Mouse (Mus musculus) gastrocnemius, postnatal 10 days (tissue): ENCODE results near the gene Zfp800. TPM values are rescaled to one million over a fixed set of nuclear protein-coding genes. Genes with fewer than 3 reads are reported as not detected.

Experiments used
- DNase-seq: peaks from one replicate; pipeline ENCODE4 v3.0.0; 2021; ENCODE audit warnings: mixed read lengths
- total RNA-seq, 2 experiments: library from RNA; stranded (reverse); gene quantifications; 2 replicates each; pipeline ENCODE4 v1.2.3; 2021

Zfp800 gene
- total RNA-seq, 2 experiments from 2014 or later: 7.9 to 12.4 TPM

DNA sequence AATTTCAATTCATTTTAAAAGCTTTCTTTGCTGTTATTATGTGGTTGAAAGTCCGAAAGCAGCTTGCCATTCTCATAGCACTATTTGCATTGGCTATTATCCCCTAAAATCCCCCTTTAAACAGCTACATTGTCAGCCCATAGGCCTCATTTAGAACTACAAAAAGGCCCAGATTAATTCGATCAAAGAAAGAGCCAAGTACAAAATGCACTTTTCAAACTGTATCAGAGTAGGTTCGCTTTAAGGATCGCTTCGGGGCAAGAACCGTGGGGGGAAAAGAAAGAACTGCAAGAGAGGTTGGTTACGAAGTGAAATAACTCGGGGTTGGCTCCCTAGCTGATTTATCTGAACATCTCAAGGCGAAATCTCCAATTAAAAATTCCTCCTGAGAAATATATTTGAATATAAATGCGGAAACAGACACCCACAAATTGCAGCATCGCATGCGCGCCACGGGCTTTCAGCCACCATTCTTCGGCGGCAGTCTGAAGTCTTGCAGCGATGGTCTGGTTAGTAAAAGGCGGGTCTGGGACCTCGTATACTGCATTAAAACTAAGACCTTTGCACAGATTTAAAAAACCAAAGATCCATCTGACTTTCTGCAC, 850 bp downstream of the Zfp800 start:
- DNase-seq: no peak

DNA sequence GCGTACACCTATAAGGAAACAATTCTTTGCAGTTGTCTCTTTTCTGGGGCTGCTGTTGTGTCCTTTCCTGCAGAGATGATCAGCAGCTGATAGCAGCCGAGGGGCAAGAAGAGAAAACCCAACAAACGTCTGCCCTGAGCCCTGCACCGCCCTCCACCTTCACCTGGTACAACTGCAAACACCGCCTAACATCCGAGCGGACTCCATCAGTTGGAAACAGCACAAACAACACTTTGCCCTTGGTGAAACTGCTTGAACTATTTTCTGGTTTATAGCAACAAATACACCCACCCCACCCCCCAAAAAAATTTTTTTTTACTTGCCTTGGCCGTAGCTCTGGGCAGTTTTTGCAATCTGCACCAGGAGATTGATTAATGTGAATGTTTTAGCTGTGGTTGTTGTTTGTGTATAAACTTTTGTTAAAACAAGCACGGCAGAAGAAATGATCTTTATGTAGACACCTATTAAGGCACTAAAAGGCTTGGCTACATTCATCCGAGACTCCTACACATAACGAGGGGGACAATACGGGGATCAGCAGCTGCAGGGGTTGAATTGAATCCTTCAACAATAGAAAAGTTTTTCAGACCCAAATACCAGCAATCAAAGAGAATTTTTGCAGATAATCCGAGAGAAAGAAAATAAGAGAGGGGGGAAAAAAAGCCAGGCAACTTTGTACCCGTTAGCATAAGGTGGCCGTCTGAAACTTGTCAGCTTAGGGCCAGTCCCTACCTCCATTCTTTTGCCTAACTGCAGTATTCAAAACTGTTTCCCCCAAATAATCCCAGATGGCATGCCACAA, 1.6 kb downstream of the Zfp800 start:
- no peak for DNase-seq

DNA sequence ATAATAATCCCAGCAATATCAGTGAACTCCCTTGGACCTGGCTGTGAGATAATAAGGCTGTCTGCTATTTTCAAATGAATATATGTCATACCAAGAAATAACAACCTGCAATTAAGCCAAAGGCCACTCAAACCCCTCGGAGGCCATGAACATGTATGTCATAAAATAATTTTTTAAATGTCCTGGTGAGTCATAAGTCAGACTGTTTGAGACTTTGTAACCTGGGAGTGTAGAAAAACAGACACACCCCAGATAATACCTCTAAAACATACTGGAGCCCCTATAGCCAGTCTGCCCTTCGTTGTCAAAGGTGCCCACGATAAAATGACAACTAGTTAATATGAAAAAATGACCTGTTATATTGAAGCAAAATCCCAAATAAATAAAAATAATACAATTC, 8.8 kb downstream of the Zfp800 start:
- no peak for DNase-seq

DNA sequence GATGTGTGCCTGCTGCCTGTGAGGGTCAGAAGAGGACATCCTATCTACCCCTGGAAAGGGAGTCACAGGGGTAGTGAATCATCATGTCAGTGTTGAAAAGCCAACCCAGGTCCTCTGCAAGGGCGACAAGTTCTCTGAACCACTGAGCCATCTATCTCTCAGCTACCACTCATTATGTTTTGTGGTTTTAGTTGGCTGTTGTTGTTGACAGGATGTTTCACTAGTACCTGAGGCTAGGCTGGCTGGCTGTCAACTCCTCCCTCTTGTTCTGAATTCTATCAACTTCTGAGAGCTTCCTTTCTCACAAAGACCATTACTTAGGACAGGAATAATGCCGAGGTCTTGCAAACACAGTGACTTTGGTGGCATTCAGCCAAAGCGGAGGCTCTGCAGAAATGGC, 12.6 kb downstream of the Zfp800 start:
- no peak for DNase-seq

DNA sequence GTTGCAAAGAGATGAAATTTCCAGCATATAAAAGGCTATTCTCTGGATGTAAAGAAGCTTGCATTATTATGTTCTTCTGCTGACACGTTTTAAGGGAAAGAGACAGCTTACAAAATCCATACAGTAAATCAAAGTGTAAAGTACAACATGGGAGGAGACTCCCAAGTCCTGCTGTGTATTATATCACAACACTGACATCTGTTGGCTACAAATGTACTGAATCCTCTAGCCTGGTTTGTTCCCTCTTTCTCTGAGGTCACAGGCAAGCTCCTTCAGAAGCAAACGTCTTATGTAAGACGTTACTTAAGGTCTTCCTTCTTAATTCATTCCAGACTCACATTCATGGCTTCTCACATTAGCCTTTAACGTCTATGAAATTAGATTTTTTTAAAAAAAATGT, 15.8 kb downstream of the Zfp800 start:
- no peak for DNase-seq

DNA sequence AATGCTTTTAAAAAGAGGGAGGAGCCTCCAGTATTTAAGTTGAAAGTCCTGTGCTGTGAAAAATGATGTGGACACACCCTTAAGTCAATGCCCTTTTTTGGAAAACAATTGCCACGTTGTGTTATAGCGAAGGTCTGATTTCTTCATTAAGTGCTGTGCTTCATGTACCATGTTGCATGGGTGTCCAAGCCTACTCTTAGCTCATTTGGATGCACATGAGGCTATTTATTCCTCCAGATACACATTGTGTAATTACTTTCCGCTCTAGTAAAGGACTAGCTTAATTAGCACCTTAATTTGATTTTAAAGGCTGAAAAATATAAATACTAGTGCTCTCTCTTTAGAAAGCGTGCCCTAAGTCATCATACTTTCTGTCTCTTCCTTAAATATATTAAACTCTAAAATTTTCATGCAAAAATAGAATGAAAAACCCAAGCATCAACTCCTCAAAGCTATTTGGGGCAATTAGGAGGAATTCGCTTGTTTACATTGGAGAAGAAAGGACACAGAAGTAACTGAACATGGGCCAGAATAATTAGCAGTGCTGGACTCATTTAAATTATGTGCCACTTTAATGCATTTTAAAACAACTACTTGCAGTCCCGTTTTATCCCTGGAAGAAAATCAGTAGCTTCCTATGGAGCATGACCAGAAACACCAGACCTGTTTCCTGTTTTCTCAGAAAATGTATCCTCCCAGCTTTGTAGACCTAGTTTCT, 27.7 kb downstream of the Zfp800 start:
- no peak for DNase-seq

DNA sequence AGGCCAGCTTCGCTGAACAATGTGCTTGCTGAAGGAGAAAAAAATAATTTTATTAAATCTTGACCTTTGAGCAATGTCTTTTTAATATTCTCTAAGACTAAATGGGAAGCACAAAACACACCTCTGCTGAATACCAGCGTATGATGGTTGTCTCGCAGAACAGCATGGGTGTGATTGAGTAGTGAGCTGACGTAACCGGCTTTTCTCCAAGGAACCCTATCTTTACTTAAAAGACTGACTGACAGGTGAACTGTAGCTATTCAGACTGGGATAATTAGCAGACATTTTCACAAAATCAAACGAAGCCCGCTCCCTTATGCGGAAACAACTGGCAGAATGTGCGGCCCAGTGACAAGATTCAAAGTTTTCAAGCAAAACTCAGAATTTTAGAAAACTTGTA, 30.2 kb downstream of the Zfp800 start:
- DNase-seq: no peak

DNA sequence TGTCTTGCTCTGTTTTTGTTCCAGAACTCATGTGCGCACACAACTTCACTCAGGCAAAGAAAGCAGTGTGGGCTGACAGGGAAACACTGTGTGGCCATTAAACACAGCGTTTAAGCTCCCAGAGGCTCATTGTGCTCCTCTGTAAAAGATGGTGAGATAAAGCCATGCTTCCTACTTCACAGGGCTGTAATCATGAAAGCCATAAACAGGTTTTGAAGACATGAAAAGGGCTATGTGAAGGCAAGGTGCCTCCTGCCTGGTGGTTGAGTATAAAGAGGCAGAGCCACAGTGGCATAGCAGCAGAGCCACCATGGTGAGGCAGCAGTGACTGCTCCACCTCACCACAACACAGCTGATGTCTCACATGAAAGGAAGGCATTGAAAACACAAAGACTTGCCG, 46.7 kb downstream of the Zfp800 start:
- DNase-seq: no peak

DNA sequence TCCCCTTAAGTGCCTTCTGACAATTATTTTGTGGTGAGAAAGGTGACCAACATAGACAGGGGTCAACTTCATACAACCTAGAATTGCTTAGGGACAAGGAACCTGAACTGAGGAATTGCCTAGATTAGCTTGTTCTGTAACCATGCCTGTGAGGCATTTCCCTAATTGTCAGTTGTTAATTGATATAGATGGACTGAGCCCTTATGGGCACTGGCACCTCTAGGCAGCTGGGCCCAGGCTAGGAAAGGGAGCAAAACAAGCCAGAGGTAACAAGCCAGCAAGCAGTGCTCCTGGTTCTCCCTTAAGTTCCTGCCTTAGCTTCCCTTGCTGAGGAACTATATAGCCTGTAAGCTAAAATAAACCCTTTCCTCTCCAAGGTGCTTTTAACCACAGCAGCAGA, 52.1 kb downstream of the Zfp800 start:
- no peak for DNase-seq

DNA sequence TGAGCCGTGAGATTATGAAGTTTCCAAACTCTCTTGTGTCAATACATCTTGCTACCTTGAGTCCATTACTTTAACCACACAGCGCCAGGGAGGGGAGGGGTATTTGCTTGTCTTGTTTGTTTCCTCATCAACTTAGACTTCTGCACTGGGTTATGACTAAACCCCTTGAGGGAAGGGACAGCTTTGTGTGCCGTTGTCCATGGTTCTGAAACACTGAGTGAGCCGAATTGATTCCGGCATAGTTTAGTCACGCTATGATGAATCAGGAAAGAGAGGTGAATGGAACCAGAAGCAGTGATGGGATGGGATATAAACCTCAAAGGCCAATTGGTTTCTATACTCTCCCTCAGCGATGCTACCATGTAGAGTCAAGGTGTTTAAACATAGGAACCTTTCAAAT, 52.6 kb downstream of the Zfp800 start:
- DNase-seq: no peak

DNA sequence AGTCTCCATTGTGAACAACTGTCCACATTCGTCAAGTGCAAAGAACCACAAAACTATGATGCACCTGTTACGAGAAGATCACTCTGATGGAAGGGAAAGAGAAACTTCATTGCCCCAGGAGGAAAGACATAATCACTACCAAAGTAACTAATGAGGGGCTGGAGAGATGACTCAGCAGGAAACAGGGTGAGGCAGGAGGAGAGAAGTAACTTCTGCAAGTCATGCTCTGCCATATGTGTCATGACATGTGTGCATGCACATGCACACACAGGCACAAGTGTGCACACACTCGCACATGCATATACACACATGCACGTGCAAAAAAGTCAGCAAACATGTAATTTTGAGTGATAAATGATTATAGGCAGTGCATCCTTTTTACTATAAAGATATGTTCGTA, 54.9 kb downstream of the Zfp800 start:
- DNase-seq: no peak

DNA sequence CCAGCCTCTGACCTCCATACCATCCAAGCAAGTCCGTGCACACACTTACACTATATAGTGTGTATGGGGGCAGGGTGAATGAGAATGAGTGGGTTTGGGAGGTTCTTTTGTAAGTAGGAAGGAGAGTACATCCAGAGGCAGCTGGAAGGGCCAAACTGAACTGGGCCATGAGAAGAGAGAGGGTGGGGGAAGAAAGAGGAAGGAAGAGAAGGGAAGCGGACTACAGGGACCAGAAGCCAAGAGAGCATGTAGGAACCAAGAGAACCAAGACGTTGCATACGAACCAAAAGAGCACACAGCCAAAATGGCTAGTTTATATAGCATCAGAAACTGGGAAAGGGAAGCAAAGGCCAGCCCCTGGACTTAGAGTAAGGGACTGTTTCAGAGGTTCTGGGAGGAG, 56.6 kb downstream of the Zfp800 start:
- DNase-seq: no peak

DNA sequence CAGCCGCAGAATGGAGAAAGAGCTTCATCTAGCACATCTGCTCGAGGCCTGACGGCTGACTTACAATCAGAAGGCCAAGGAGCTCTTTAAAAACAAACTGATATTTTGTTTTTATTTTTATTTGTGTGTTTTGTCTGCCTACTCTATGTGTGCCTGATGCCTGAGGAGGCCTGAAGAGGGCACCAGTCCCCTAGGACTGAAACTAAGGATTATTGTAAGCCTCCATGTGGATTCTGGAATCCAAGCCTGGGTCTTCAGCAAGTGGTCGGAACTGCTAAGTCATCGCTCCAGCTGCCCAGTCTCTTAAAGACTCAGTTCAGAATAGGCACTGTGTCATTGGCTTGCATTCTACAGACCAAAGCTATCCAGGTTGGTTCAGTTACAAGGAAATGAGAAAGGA, 58.4 kb downstream of the Zfp800 start:
- DNase-seq: no peak

DNA sequence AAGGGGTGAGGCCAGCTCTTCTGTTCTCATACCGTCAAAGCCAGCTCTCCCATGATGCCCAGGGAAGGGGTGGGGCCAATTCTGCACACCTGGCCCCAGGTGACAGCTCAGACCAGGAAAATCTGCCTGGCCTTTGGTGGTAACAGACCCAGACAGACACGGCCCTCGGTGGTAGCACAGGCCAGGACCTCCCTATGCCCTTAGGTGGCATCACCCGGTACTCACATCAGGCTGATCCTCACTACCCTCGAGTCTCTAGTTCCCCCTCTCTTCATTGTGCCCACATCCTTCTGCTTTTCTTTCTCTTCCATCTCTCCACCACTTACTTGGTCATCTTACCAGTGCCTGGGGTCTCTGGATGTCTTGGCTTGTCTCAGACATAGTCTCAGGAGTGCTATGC, 64.1 kb downstream of the Zfp800 start:
- no peak for DNase-seq

DNA sequence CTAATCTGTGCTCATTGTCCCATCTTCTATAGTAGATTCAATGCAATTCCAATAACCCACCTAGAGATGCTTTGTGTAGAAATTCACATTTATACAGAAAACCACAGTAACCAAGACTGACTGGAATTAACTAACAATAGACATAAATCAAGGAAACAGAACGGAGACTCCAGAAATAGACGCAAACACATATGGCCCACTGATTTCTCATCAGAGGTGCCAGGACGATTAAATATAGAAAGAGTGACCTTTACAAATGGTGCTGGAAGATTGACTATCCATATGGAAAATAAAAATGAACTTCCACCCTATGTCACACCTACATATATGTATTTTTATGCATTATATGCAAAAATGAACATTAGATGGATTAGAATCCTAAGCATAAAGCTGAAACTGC, 65.3 kb downstream of the Zfp800 start:
- DNase-seq: no peak

DNA sequence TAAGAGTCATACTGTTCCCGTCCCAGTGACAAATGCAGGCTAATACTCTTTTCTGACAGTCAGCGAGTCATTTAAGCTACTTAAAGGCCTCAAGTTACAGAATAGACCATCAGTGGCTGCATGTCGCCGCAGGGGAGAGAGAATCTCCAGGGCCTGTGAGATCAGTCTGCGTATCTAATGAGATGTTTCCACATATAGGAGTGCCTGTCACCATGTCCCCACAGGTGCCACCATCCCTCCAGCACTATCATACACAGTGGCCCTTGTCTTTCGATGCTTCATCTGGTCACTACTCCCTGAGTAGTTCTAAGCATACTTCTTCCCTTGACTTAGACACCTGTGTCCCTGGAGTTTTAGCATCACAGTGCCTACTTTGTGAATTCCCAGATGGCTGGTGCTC, 68.0 kb downstream of the Zfp800 start:
- DNase-seq: no peak

DNA sequence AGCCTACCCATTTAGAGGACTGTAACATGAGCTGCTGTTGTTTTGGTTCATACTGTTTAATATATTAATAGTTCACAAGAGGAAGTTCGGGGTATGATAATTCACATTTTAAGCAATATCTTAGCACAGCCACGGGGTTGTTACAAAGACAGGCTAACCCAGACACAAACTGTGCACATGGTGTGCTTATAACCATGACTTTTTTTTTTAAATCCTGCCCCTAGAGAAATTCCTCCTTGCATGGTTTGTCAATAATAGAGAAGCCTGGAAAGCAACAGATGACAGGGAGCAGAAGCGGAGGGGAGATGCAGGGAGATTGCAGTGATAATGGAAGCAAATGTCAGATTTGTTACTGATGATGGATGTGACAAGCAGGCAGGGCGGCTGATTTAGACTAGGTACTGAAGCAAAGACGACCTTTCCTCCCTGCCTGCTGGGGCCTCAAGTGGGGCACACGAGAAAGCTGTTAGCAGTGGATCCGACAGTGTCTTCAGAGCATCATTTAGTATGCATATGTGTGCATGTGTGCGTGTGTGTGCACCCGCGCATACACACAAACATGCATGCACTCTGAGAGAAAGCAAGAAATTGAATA, 68.7 kb downstream of the Zfp800 start:
- DNase-seq: no peak

DNA sequence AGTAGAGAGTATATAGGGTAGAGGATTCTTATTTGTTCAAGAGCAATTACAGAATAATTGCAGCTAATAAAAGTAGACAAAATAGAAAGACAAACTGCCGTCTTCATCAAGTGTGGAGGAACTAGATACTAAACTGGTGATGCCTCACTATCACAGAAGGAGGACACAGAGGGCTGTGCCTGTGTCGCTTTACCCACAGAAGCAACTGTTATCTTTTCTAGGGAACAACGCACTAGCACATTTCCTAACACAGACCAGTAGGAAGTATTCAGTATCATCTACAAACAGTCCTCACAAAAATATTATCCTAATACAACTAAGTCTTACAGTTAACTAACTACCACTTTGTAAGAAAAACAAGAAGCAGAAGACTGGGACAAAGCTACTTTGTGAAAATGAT, 71.1 kb downstream of the Zfp800 start:
- DNase-seq: no peak

DNA sequence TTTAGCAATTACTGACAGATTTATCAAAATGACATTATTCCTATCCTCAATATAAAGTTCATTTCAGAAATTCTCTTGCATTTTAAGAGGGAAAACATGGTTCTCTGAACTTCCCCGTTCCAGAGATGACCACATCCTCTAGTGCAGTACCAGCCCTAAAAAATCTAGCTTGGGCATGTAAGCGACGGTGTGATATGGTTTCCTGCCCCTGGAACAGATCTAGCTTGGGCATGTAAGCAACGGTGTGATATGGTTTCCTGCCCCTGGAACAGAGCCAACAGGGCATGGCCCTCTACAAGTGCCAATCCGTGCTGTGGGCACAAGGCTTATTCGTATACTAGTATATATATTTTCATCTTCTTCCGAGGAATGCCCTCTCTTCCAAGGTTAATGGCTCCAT, 75.4 kb downstream of the Zfp800 start:
- no peak for DNase-seq

DNA sequence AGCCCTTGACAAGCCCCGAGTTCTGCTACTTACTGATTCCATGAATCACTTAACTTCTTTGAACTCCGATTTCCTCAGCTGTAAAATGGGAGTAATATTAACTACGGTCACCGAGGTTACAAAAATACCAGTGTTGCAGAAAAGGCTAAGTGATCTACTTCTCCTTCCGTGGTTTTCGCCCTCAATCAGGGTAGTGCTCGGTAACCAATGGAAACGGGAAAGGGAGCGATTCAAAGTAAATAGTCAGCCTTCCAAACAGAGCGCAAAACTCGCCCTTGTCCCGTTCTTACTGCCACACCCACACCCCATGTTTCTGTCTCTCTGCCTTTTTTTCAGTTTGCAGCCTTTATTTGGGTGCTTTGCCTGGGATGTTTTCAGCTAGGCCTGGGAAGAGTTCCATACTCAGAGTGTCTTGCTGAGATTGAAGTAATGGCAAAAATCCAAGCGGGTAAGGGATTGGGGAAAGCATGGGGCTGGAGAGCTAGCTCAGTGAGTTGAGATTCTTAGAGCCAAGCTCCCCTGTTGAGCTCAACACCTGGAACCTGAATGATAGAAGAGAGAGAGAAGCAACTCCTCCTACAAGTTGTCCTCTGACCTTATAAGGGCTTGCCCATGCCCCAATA, 78.0 kb downstream of the Zfp800 start:
- no peak for DNase-seq

DNA sequence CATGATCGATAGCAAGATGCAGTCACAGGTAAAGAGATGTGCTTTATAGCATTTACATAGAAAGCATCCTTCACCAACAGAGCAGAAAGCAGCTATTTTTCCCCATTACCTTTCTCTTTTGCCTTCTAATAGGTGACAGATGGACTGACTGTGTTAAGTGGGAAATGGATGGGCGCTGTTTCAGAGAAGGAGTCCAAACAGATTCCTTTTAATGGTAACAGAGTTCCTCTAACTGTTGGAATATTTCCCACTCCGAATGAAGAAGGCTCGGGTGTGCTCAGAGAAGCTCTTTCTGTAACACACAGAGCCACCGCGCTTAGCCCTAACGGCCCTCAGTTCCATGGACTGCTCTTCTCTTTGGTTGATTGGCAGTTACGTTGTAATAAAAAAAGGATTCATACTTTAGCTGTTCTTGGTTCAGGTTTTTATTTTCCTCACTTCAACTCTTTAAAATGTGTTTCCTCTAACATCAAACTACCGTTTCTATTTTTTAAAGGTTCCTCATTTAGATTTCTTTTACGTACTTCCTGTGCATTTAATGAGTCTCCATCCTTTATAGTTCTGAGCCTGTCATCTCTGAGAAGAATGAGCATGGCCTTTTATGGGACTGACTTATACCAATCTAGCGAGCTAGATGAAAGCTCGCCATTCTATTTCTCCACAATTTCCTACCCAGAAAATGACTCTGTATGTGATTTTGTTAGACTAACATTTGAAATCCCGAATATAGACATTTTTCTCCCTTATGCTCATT, 78.8 kb downstream of the Zfp800 start:
- DNase-seq: no peak

DNA sequence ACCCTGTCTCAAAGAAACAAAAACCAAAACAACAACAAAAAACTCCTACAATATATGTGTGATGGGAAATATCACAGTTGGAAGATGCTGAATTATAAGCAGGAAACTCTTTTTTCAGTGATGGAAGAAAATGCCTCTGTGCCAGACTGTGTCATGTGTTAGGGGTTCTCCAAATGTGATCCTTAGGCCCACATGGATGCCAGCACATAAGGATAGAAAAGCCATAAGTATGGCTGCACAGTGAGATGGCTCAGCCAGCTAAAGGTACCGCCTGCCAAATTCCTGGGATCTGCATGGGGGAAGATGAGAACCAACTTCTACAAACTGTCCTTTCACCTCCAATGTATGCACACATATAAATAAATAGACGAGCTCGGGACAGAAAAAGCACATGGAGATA, 82.6 kb downstream of the Zfp800 start:
- no peak for DNase-seq
